Mouse (Mus musculus) frontal cortex, adult 2 months (tissue): ENCODE results near the gene Rap1gap2. TPM values are rescaled to one million over a fixed set of nuclear protein-coding genes. Genes with fewer than 3 reads are reported as not detected.
A peak's percentile ranks its signal among the peaks of the same experiment; 100 is the strongest.

ENCODE experiments used
- DNase-seq, 2 experiments: peaks; one replicate each; pipeline ENCODE4 v3.0.0; 2022; ENCODE audit warnings: low spot score in 1 of 2; ENCODE audit errors: extremely low spot score in 1 of 2
- polyA plus RNA-seq: library from polyadenylated mRNA; depleted of rRNA; stranded (reverse); fragments of >200 nt; gene quantifications from 2 replicates; pipeline ENCODE4 v1.2.3, GENCODE M21; 2012

Gene Rap1gap2
- polyA plus RNA-seq, 1 experiment = 115 TPM

DNA sequence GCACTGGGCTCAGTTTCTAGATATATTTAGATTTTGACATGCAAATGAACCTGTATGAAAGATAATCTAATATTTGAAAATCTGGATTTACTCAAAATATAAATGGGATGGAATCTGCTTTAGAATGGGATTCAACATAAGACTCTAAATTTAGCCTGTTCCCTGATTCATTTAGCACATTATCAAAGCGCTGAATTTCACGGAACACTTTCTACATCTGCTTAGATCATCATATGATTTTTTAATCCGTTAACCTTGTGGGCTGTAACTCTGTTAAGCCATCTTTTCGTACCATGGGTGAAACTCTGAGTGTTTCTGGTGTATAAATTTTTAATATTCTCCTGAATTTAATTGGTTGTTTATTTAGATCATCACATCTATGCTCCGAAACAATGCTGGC is 184.4 kb downstream of the Rap1gap2 start:
- peak in 1 of 2 experiments; percentile 53 for DNase-seq

DNA sequence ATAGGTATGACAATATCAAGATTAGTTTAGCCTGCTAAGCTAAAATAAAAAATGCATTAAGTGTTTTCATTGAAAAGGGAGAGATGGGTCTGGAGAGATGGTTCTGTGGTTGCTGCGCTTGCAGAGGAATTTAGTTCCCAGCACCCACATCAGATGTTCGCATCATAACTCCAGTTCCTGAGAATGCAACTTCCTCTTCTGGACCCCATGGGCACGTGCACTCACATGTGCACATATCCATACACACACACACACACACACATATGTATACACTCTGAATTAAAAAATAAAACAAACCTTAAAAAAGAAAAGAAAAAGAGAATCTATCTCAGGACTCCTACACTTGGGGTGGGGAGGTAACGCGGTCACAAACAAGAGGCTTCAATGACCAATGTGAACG is 188.7 kb downstream of the Rap1gap2 start:
- no peak for DNase-seq

DNA sequence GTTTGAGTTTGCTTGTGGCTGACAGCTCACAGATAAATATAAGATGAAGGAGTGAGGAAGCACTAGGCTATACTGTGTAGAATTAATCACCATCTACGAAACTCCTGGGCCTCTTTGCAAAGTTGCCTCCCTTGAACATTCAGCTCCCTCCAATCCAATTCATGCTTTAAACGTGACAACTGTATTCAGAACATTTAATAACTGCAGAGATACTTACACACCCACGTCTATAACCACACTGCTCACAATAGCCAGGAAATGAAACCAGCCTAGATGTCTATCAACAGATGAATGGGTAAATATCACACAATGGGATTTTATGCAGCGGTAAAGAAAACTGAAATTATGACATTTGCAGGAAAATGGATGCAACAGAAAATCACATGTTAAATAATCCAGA is 189.6 kb downstream of the Rap1gap2 start:
- no peak for DNase-seq

DNA sequence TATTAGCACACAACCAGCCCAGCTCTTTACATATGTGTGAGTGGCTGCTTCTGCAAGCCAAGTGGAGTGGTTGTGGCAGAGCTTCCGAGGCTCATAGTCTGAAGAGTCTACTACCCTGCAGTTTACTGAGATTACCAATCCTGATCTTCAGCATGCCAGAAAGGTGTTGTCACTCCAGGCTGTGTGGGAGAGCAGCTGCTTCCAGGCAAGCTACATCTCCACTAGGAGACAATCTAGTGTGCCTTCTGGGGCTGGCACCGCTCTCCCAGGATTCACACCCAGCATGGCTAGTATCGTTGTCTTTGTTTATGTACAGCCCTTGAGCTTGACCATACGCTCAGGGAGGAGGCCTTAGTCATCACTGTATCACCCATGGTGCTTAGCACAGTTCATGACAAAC is 191.1 kb downstream of the Rap1gap2 start:
- DNase-seq = no peak

DNA sequence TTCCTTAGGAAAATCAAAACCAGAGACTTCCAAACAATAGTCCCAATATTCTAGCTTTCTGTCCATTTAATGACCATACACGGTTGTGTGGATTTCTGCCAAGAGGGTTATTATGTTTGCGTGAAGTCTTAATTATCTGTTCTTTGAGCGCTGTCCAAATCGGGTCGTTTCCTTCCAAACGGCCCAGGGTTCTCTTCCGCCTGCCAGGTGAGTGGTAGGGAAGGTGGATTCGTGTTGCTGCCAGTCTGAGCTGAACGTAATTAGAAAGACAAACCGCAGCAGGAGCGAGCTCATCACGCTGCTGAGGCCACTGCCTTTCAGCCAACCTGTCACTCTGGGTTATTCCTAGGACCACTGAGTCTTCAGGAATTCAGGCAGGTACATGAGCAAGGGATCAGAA is 195.0 kb downstream of the Rap1gap2 start:
- DNase-seq = no peak

DNA sequence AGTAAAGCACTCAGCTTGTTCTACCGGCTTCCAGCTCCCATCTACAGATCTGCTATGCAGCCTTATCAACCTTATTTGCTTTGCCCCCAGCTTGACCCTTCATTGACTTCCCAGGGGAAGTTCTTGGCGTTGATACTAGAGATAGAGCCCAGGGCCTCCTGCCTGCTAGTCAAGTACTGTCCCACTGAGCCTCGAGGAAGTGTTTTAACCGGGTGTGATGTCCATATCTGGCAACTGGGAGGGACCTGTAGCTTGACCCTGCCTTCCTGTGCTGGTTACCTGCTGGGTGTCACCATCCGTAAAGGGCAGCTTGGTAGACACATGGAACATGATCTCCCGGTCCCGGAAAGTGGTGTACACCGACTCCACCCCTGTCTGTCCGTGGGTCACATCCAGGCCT is 196.6 kb downstream of the Rap1gap2 start:
- DNase-seq = no peak

DNA sequence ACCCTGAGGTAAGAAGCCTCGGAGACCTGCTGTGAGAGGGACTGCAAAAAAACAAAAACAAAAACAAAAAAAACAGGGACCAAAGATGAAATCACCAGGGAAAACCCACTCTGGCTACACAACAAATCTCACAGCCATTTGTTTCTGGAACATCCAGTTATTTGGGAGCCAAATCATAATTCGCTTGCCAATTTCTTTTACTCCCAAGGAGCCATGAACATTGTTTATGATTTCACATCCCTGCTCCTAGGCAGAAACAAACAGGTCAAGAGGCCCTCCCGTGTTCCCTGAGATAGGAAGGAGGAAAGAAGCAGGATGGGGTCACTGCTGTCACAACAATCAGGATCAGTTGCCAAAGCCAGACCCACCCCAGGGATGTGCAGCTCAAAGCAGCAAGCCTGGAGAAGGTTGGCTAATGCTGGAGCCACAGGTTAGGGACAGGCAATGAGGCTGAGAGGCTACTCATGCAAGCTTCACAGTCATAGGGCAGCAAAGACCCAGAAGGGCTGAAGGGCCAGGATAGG is 197.2 kb downstream of the Rap1gap2 start:
- no peak for DNase-seq

DNA sequence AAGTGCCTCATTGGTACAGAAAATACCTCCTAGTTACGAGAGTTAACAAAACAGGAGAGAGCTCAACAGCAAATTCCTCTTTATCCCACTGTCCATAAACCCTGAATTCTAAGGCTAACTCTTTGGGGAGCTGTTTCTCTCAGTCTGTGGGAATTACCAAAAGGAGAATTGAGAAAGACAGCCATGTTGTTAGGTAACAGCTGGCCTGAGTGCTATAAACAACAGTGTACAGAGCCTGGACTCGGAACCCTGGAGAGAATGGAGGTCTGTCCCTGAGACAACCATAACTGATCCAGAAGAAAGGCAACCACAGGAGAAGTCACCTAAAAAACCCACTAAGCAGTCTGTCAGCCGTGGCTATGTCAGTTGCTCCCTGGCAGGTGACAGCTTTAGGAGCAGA is 198.3 kb downstream of the Rap1gap2 start:
- no peak for DNase-seq

DNA sequence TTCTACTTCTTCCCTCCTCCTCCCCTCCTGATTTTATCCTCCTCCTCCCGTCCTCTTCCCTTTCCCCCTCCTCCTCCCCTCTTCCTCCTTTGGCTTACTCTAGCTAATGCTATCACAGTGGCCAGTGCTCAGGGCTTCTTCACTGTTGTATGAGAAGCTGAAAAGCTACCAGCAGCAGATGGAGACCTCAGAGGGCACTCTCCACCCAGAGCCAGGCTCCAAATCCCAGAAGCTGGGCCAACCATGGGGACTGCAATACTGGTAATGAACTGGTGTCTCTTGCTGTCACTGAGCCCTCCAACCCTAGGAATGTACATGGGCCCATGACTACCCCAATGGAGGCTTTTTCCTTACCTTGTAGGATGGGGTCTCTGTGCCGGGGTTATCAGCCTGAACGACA is 198.8 kb downstream of the Rap1gap2 start:
- no peak for DNase-seq

DNA sequence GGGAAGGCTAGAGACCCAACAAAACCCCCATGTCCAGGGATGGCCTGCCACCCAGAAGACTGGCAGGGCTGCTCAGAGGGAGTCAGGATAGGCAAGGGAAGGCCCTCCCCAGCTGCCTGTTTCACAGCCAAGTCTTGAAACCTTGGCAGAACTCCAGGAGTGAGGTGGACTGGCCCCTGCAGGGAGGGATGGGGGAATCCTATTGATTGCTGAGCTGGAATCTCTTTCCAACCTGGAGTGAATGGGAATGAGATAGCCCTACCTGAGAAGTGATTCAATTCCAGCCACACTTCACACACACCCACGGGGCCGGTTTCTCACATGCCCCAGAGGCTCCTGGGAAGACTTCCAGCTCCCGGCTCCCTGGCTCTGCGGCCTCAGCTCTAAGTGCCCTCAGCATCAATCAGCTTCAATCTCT is 200.9 kb downstream of the Rap1gap2 start:
- DNase-seq = peak in 1 of 2 experiments; percentile 58

DNA sequence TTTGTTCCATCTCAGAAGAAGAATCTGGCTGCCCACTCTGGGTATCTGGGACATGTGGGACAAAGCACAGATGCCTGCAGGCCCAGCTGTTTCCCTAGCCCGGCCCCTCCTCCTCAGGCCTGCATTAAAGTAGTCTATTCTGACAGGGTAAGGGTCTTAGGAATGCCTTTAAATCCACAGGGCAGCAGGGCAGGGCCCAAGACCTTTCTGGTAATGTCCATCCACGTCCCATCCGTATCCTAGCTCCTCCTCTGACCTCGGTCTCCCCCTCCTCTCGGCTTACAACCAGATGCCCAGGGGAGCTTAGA is 201.3 kb downstream of the Rap1gap2 start:
- peak in 1 of 2 experiments; percentile 31 for DNase-seq

DNA sequence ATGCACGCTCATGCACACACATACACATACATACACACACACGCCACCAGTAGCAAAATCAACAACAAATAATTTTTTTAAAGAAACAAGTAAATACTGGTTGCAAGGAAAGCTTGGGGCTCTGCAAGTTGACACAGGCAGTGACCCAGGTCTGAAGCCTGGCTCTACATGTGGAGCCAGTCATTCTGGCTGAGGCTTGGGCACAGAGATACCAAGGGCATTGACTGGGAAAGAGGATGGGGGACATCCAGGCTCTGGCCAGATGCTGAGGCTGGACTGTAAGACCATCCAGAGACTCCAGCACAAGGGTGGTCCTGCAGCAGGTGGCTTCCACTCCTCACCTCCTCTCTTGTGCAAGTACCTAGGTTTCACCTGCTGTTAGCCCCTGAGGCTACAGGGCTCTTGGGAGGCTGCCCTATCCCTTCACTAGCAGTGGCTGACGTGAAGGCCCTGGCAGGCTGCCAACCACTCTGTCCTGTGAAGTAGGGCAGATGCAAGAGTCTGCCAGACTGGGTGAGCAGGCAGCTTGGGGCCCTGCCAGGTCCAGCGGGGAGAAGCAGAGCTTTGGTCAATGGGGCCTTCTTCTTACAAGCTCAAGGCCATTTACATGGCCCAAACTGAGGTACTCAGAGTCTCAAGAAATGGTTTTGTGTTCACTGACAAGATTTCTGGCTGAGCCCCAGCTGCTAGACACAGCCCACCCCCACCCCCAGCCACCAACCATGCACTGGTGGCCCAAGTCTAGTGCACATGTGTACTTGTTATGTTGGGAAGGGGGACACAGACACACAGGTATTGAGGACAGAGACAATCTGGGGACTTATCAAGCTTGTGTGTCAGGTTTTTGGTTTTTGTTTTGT is 201.9 kb downstream of the Rap1gap2 start:
- DNase-seq = peak; percentile 76 to 90

DNA sequence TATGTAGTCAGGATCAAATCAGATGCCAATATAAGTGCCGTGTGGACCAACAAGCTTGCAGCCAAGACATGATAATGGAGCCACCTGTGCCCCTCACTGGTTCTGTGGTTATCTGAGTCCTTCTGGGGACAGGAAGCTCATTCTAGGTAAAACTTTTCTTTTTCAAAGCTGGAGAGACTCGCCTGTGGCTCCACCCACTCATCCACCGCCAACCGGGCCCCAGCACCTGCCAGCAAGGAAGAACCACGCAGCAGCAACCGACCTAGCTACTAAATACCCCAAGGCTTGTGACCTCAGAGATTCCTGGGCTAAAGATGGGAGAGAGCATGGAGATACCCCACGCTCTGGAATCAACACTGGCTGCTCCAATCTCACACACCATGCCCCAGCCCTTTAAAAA is 205.5 kb downstream of the Rap1gap2 start:
- no peak for DNase-seq

DNA sequence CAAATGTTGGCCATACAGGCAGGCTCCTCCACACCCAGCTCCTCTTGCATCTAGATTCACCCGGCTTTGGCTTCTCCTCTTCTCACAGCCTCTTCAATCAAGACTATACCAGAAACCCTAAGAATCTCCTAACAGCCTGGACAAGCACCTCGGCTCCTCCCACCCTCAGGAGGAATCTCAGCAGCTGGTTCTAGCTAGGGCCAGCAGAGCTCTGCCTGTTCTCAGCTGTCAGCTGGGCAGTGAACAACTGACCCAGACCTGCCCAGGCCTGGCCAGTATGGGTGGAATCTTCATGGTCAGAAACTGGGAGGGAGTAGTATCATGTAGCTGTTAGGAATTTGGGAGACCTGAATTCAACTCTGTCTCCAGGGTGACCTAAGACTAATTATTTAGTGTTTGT is 206.5 kb downstream of the Rap1gap2 start:
- DNase-seq = no peak

DNA sequence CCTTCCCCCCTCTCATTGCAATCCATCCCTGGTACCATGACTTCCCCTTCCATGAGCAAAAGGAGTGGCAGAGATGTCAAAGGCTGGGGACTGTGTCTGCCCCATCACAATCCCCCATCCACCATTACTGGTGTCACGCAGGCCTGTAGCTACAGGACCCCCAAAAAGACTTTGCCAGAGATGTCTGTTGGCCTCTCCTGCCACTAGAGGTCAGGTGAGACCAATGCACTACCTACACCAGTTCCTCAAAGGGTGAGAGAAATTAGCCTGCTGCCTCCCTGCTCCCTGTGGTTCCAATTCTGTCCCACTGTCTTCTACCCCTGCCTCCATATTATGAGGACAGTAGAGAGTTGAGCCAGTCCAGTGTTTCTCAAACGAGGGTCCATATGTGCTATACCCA is 208.6 kb downstream of the Rap1gap2 start:
- DNase-seq = peak in 1 of 2 experiments; percentile 23

DNA sequence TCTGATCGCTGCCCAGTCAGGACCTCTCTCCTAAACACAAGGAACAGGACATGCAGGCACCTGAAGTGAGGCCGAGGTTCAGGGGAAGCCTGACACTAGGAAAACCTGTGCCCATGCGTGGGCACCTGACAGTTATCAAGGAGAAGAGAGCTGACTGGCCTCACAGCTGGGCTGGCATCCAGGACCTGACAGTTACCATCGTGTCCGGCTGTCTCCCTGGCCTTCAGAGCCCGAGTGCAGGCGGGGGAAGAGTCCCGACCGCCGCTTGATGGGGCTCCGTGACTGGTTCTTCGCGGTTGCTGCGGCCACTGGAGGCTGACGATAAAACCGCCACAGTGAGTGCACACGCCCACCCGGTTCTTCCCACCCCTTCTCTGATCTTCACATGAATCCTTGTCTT is 215.1 kb downstream of the Rap1gap2 start:
- DNase-seq = no peak

DNA sequence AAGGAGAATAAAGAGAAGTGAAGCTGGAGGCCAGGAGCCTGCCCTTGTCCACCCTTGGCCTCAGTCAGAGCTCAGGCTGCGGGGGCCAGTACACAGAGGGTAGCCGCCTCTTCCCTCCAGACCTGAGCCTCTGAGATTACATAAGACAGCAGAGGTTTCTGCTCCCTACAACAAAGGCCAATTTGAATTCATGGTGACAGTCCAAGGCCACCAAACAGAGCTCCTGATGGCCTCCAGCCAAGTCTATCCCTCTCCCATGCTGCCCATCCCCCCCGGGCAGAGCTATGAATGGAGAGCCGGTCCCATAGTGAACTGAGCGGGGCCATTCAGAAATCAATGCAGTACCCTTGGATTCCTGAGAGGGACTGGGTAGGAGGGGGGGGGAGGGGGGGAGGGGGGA is 217.2 kb downstream of the Rap1gap2 start:
- DNase-seq = peak in 1 of 2 experiments; percentile 25

DNA sequence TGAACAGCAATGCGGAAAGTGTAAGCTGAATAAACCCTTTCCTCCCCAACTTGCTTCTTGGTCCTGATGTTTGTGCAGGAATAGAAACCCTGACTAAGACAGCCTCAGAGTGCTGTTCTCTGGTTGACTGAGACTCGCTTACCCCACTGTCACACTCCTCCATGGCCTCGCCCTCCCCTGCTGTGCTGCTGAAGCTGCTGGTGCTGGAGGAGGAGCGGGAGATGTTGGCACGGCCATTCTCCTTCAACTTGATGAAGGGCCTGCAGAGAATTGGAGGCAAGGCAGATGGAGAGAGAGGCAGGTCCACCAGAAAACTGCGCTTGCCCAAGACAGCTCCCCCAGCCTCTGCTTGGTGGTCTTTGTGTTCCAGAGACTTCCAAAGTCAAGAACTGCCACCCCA is 217.8 kb downstream of the Rap1gap2 start:
- DNase-seq = no peak

DNA sequence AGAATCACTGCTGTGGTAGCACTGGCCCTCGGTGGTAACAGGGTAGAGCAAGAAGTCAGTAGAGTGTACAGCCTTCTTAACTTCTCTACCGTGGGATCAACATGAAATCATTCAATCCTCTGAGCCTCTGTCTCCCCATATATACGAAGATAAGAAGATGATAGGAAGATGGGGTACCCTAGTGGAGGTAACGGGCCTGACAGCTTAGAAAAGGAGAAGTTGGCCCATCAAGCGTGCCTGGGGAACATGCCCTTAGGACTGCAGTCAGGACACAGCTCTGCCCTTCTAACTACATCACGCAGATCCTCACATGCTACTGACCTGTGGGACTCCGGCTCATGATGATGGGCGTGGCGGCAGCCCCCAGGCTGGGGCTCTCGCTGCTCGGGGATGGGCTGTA is 218.8 kb downstream of the Rap1gap2 start:
- no peak for DNase-seq

DNA sequence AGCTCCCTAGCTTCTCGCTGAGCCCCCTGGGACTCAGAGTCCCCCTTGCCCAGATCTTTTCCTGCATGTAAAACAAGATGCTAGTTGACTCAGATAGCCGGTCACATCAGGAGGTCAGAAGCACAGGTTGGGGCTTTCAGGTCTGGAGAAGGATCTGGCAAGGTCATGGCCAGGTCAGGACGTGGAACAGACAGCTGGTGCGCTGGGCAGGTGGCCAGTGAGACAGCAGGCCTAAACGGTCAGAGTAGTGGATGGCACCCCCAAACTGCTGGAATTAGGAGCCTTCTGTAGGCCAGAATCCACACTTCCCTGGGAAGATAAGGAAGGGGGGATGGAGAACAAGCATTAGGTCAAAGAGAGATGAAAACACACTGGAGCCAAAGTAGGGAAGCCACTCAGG is 223.5 kb downstream of the Rap1gap2 start:
- DNase-seq = no peak

DNA sequence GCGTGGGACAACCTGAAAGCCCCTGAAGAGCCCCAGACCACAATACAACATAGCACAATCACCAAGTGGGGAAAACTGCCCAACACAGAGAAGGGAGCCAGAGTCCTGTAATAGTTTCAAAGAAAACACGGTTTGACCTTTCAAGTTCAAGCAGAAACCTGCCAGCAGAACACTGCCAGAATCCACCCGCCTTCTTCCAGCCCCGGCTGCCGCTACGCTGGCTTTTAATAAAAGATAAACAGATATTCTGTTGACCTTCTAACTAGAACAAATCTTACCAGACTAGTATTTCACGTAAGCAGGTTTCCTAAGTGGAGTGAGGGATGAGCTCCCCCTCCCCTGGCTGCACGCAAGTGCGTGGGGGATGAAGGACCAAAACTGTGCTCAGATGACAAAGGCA is 225.0 kb downstream of the Rap1gap2 start:
- no peak for DNase-seq

DNA sequence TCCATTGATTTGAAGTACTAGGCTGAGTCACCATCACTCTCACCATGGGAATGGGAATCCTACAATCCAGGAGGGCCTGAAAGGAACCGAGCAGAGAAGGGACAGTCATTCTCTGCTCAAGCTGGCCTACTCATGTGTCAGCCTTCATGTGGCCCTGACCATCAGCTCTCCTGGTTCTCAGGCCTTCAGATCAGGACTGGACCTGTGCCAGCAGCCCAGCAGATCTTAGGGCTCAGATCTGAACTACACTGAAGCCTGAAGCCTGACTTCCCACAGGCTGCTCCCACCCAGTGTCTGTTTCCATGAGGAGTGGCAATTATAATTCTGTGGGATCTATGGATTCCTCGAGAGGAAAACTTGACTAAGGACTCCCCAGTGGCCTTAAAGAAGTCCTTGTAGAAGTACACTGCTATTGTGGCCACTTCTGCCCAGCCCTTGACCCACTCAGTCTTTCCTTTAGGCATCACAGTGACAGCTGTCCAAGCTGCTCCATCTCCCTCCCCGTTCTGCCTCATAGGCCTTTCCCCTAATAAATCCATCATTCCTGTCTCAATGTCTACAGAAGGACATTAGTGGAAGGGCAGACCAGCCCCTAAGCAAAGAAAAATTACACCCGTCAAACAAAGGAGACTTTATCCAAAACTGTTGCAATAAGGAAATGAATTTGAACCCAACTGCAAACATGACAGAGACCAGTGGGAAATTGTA is 231.4 kb downstream of the Rap1gap2 start:
- DNase-seq = no peak
